Mouse (Mus musculus): ENCODE measurements at regions not wholly inside any gene's neighbourhood (a gene's known extent, or its start where the extent isn't known, plus 50 kb on each side); places are given as distances from the start of the nearest gene placed in this dataset.
A peak's percentile ranks its signal among the peaks of the same experiment; 100 is the strongest.

GRCm38 (mm10) chr1:92776353-92776752 lies 55.1 kb upstream of the Gpc1 start:
- ATAC-seq (ENCODE audit: insufficient number of reproducible peaks, low FRiP score, low TSS enrichment) = no peak

- ATAC-seq (ENCODE audit: insufficient number of reproducible peaks, low FRiP score, low TSS enrichment) = no peak
These were observed 55.5 kb upstream of the Gpc1 start for GRCm38 (mm10) chr1:92775908-92776307.

GRCm38 (mm10) chr1:92774743-92775692 lies 56.4 kb upstream of the Gpc1 start:
- no peak for ATAC-seq (ENCODE audit: insufficient number of reproducible peaks, low FRiP score, low TSS enrichment)

GRCm38 (mm10) chr1:92774006-92774405 lies 57.4 kb upstream of the Gpc1 start:
- no peak for ATAC-seq (ENCODE audit: insufficient number of reproducible peaks, low FRiP score, low TSS enrichment)

GRCm38 (mm10) chr1:92772784-92773113 lies 58.7 kb upstream of the Gpc1 start:
- no peak for ATAC-seq (ENCODE audit: insufficient number of reproducible peaks, low FRiP score, low TSS enrichment)

GRCm38 (mm10) chr1:92772101-92772783 lies 59.2 kb upstream of the Gpc1 start:
- ATAC-seq (ENCODE audit: insufficient number of reproducible peaks, low FRiP score, low TSS enrichment) = no peak

- ATAC-seq (ENCODE audit: insufficient number of reproducible peaks, low FRiP score, low TSS enrichment) = no peak
These were observed 61.7 kb upstream of the Gpc1 start for GRCm38 (mm10) chr1:92769696-92770095.

GRCm38 (mm10) chr1:92769156-92769555 lies 62.3 kb upstream of the Gpc1 start:
- no peak for ATAC-seq (ENCODE audit: insufficient number of reproducible peaks, low FRiP score, low TSS enrichment)

GRCm38 (mm10) chr1:92766496-92766895 lies 64.9 kb upstream of the Gpc1 start:
- ATAC-seq (ENCODE audit: insufficient number of reproducible peaks, low FRiP score, low TSS enrichment) = no peak

- peak; percentile 56 for ATAC-seq (ENCODE audit: insufficient number of reproducible peaks, low FRiP score, low TSS enrichment)
These were observed 76.5 kb upstream of the Gpc1 start for GRCm38 (mm10) chr1:92754793-92755488.

- ATAC-seq (ENCODE audit: insufficient number of reproducible peaks, low FRiP score, low TSS enrichment) = no peak
These were observed 79.7 kb upstream of the Gpc1 start for GRCm38 (mm10) chr1:92751700-92752136.

- ATAC-seq (ENCODE audit: insufficient number of reproducible peaks, low FRiP score, low TSS enrichment) = no peak
These were observed 82.0 kb upstream of the Gpc1 start for GRCm38 (mm10) chr1:92749475-92749874.

GRCm38 (mm10) chr1:92745284-92745683 lies 86.2 kb upstream of the Gpc1 start:
- ATAC-seq (ENCODE audit: insufficient number of reproducible peaks, low FRiP score, low TSS enrichment) = no peak

- no peak; the same call in 1 of the 2 replicates for ATAC-seq (ENCODE audit: insufficient number of reproducible peaks, low FRiP score, low TSS enrichment)
These were observed 86.8 kb upstream of the Gpc1 start for GRCm38 (mm10) chr1:92744528-92745241.

- ATAC-seq (ENCODE audit: insufficient number of reproducible peaks, low FRiP score, low TSS enrichment) = 0 out of 2 replicates have a peak, but pooled peaks have one; percentile 49
These were observed 88.4 kb upstream of the Gpc1 start for GRCm38 (mm10) chr1:92742881-92743621.

- no peak for ATAC-seq (ENCODE audit: insufficient number of reproducible peaks, low FRiP score, low TSS enrichment)
These were observed 89.1 kb upstream of the Gpc1 start for GRCm38 (mm10) chr1:92742300-92742699.

GRCm38 (mm10) chr1:92741047-92741446 lies 90.4 kb upstream of the Gpc1 start:
- no peak for ATAC-seq (ENCODE audit: insufficient number of reproducible peaks, low FRiP score, low TSS enrichment)

GRCm38 (mm10) chr1:92737600-92738197 lies 89.1 kb upstream of the Otos start:
- ATAC-seq (ENCODE audit: insufficient number of reproducible peaks, low FRiP score, low TSS enrichment) = no peak

GRCm38 (mm10) chr1:92736411-92736810 lies 87.8 kb upstream of the Otos start:
- ATAC-seq (ENCODE audit: insufficient number of reproducible peaks, low FRiP score, low TSS enrichment) = no peak

Data from cerebellum, adult (tissue).